Mouse (Mus musculus) activated CD4-positive, CD25-positive, alpha-beta regulatory T cell, adult 9 weeks (primary cell): ENCODE data around the gene Pgf. TPM values are rescaled to one million over a fixed set of nuclear protein-coding genes. Genes with fewer than 3 reads are reported as not detected.

Experiments used
- polyA plus RNA-seq: library from polyadenylated mRNA; unstranded; fragments of 100-300 nt; shearing (Covaris generic); gene quantifications from one replicate; pipeline ENCODE4 v1.2.1, GENCODE M21; 2017

Pgf gene
- polyA plus RNA-seq = not detected

DNA sequence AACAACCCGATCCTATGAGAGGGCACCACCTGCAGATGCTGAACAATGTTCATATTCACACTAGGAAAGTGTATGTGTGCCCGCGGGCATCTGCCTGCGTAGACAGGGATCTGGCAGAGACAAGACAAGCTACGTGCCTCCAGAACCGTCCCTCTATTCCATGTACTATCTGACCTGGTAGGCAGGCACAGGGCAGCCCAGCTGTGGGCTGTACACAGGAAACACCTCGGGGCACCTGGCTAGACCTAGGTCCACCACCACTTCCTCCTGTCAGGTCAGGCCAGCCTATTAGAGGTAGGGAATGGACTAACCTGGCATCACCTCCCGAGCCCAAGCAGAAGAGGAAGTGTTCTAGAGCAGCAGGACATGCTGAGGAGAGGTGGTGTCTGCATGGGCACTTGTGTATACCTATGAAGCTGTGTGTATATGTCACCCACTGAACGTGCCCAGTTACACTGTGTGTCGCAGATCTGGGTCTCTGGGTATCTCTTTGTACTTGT lies at the start of gene Pgf:
TSS of gene Pgf (minus strand) at position 51 of the 500 bp plus-strand sequence.

GRCm38 (mm10) chr12:85219236-85219904 lies 41.8 kb upstream of the Pgf start, which contains the start of gene Eif2b2:
Gene Eif2b2, plus strand, starts transcription at chr12:85219481.

DNA sequence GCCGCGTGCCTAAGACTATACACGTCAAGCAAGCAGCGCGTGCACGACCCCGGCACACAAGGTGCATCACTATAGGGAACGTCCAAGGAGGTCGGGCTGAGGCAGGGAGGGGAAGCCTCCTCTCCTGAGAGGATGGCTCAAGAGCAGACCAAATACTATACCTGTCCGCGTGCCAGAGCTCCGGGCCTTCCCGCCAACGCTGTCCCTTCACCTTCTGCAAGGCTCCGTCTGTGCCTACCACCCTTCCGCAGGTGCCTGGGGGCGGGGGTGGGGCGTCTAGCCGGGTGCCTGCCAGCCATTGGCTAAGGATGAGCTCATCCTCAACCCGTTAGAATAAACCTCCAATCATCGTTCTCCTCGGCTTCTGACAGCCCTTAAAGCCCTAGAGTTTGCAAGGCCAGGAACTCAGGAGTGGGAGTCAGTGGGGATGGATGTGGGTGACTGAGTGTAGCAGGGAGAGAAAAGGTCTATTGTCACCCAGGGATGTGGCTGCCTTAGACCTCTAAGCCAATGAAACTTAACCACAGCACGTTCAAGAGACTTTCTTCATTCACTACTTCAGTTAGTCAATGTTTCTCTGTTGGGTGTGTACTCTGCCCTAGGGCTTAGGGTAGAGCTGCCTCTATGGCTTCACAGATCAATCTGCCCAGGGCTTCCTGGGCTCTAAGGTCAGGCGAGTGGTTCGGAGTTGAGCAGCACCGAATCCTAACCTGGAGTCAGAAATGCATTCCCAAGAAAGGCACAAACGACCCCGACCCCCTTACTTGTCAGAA lies 26.4 kb downstream of the Pgf start, which contains the start of gene Rps6kl1:
TSS of gene Rps6kl1 (minus strand) at position 263 of the 773 bp plus-strand sequence.

Other genes starting within 250 kb of the Pgf start
- 139 TPM for gene Fcf1, start 206.9 kb downstream of the Pgf start, polyA plus RNA-seq
- 62.1 TPM for gene Arel1, start 206.9 kb downstream of the Pgf start, polyA plus RNA-seq
- 25.9 TPM for gene Ylpm1, start 181.5 kb downstream of the Pgf start, polyA plus RNA-seq
- gene Prox2, start 67.0 kb downstream of the Pgf start, polyA plus RNA-seq = 7.4 TPM
- gene Dlst, start 67.0 kb downstream of the Pgf start, polyA plus RNA-seq = 103 TPM
- 0.90 TPM for gene Rps6kl1, start 26.5 kb downstream of the Pgf start, polyA plus RNA-seq
- 117 TPM for gene Eif2b2, start 41.7 kb upstream of the Pgf start, polyA plus RNA-seq
- gene Mlh3, start 92.8 kb upstream of the Pgf start, polyA plus RNA-seq = 17.0 TPM
- 65.7 TPM for gene Acyp1, start 110.6 kb upstream of the Pgf start, polyA plus RNA-seq
- 0.16 TPM for gene Zc2hc1c, start 110.8 kb upstream of the Pgf start, polyA plus RNA-seq
- gene Nek9, start 161.6 kb upstream of the Pgf start, polyA plus RNA-seq = 14.1 TPM
- 171 TPM for gene Tmed10, start 197.1 kb upstream of the Pgf start, polyA plus RNA-seq